Mouse (Mus musculus) G1E (cell line): Measurements from ENCODE around the gene Car1. TPM values are rescaled to one million over a fixed set of nuclear protein-coding genes. Genes with fewer than 3 reads are reported as not detected.

Experiments
- ATAC-seq: 2 replicates; pipeline ENCODE4 v1.8.0; 2016; ENCODE audit warnings: mild to moderate bottlenecking; ENCODE audit not compliant: insufficient number of reproducible peaks, poor library complexity, low FRiP score, severe bottlenecking; ENCODE audit errors: extremely low read depth
- DNase-seq: peaks from one replicate; pipeline ENCODE4 v3.0.0; 2012; ENCODE audit warnings: low spot score
- H3K27me3 ChIP-seq: 2 replicates; pipeline ENCODE4 v1.6.1; 2012; ENCODE audit warnings: mild to moderate bottlenecking, low read length, inconsistent platforms; ENCODE audit not compliant: insufficient read depth
- H3K36me3 ChIP-seq: replicated peaks from 2 replicates; pipeline ENCODE3; 2012; ENCODE audit warnings: mild to moderate bottlenecking, inconsistent platforms
- H3K4me1 ChIP-seq: 2 replicates; pipeline ENCODE4 v1.6.1; 2012; ENCODE audit warnings: low read depth, low read length, inconsistent platforms, mixed read lengths; ENCODE audit not compliant: insufficient read depth
- H3K4me3 ChIP-seq: 2 replicates; pipeline ENCODE4 v1.5.1; 2012; ENCODE audit warnings: low read depth, mild to moderate bottlenecking, inconsistent platforms, low read length, moderate library complexity, mixed read lengths
- H3K9me3 ChIP-seq: replicated peaks from 2 replicates; pipeline ENCODE4 v1.6.1; 2012; ENCODE audit warnings: inconsistent platforms
- CTCF ChIP-seq: IDR thresholded peaks from 2 replicates; pipeline ENCODE4 v1.5.1; 2012; ENCODE audit warnings: low read depth, low read length, inconsistent platforms, mixed read lengths
- GATA1 ChIP-seq: IDR thresholded peaks from 2 replicates; pipeline ENCODE4 v1.6.1; 2012; ENCODE audit warnings: borderline replicate concordance, low read length, inconsistent platforms, mixed read lengths
- GATA2 ChIP-seq: IDR thresholded peaks from 2 replicates; pipeline ENCODE4 v1.6.1; 2012; ENCODE audit warnings: low read depth, low read length, inconsistent platforms, borderline replicate concordance
- POLR2AphosphoS5 ChIP-seq: IDR thresholded peaks from 2 replicates; pipeline ENCODE4 v1.6.1; 2012; ENCODE audit warnings: low read depth, low read length, inconsistent platforms; ENCODE audit not compliant: insufficient replicate concordance
- TAL1 ChIP-seq: conservative IDR thresholded peaks from 2 replicates; pipeline ENCODE4 v1.6.1; 2012; ENCODE audit warnings: low read depth, low read length, inconsistent platforms, mixed read lengths
- polyA plus RNA-seq: library from polyadenylated mRNA; stranded (reverse); fragments of >175 nt; gene quantifications from 2 replicates; pipeline ENCODE4 v1.2.3, GENCODE M21; 2012
- total RNA-seq, 2 experiments: library from RNA; stranded (forward) in 1 of 2; stranded (reverse) in 1 of 2; fragments of 200-1000 nt in 1 of 2; fragments of >200 nt in 1 of 2; fragmentation: Nextera tagmentation in 1 of 2; gene quantifications; 2 replicates each; pipeline ENCODE4 v1.2.3; 2014 to 2017

Gene Car1
- total RNA-seq (2014; fragmentation: Nextera tagmentation) (1,046 and 1,233 TPM in 2 replicates), total RNA-seq (2017) (369 and 374 TPM in 2 replicates), polyA plus RNA-seq (66.2 and 89.4 TPM in 2 replicates)

DNA sequence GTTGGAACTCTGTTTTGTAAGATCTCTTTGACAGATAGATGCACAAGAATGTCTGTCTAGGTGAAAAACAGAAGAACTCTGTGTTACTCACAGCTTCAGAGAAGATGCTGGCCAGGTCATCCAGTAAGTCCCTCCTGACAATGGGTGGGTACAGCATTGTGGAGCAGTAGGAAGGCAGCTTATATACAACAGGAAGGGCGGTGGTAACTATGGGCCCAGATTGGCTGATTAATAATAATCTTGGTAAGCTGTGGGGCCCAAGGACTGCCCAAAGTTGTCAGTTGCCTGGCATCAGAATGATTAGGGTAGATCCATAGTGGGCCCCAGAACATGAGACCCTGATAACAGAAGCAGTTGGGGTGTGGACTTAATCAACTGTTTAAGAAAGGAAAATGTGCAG lies at the start of gene Car1:
Gene Car1, minus strand, starts transcription at position 158 of the 400 bp plus-strand sequence.
- peak; percentile 2 for DNase-seq
- H3K36me3 ChIP-seq = no peaks in the 10 kb centered on the region
- peak within 1 kb of the TSS; percentile 65 for H3K4me3 ChIP-seq
- H3K27me3 ChIP-seq = no peaks in the 10 kb centered on the region
- H3K9me3 ChIP-seq = no peaks in the 10 kb centered on the region
- TF ChIP-seq TAL1 (peak; percentile 35; the same call in 1 of the 2 replicates), CTCF (no peak)
- peak; percentile 93 for ATAC-seq
- H3K4me1 ChIP-seq = peaks cover 35% of the 10 kb centered on the region

- DNase-seq (no peak), ATAC-seq (no peak)
- no peak overlapping the region for H3K4me3 ChIP-seq
- H3K4me1 ChIP-seq = peaks cover 4% of the 10 kb centered on the region; the same call in 1 of the 2 replicates
- no peak for TF ChIP-seq GATA1
- TF ChIP-seq GATA2 = no peak
- no peak for TF ChIP-seq CTCF
- no peak for TF ChIP-seq POLR2AphosphoS5
- TF ChIP-seq TAL1 = no peak
- H3K36me3 ChIP-seq = no peaks in the 10 kb centered on the region
- peaks cover 13% of the 10 kb centered on the region for H3K27me3 ChIP-seq
- no peaks in the 10 kb centered on the region for H3K9me3 ChIP-seq
These were observed 49.7 kb upstream of the Car1 start for GRCm38 (mm10) chr3:14857874-14858273.

DNA sequence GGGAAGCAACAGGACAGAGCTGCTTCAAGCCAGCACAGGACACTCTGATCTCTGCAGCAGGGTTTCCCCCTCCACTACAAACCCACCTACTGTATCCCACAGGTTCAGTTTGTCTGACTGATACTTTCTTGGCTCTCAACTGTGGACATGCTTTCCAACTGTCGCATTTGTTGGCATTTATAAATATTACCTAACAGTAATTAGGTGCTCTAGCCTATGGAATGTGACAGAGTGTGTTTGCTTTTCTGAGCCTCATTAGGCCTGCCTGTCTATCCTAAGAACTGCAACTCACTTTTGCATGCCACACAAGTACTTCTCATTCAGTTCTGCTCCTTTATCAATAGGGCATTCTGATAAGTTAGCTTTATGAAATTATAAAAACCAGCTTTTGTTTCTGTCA lies 46.3 kb upstream of the Car1 start:
- TF ChIP-seq POLR2AphosphoS5 (no peak), GATA2 (no peak), TAL1 (no peak), CTCF (no peak), GATA1 (no peak)
- H3K27me3 ChIP-seq = no peaks in the 10 kb centered on the region
- H3K4me3 ChIP-seq = no peak overlapping the region
- no peaks in the 10 kb centered on the region for H3K36me3 ChIP-seq
- DNase-seq (no peak), ATAC-seq (no peak)
- H3K4me1 ChIP-seq = no peaks in the 10 kb centered on the region
- no peaks in the 10 kb centered on the region for H3K9me3 ChIP-seq

GRCm38 (mm10) chr3:14853966-14854365 lies 45.8 kb upstream of the Car1 start:
- Histone ChIP-seq H3K4me1 (no peaks in the 10 kb centered on the region), H3K9me3 (no peaks in the 10 kb centered on the region), H3K27me3 (no peaks in the 10 kb centered on the region), H3K36me3 (no peaks in the 10 kb centered on the region), H3K4me3 (no peak overlapping the region)
- TF ChIP-seq TAL1 (no peak), POLR2AphosphoS5 (no peak), CTCF (no peak), GATA1 (no peak), GATA2 (no peak)
- ATAC-seq (no peak), DNase-seq (no peak)

GRCm38 (mm10) chr3:14848587-14849254 lies 40.6 kb upstream of the Car1 start:
- no peak for ATAC-seq
- H3K9me3 ChIP-seq = no peaks in the 10 kb centered on the region
- DNase-seq = no peak
- TF ChIP-seq TAL1 (no peak), POLR2AphosphoS5 (no peak), GATA2 (no peak), CTCF (no peak), GATA1 (no peak)
- no peaks in the 10 kb centered on the region for H3K36me3 ChIP-seq
- H3K27me3 ChIP-seq = no peaks in the 10 kb centered on the region; the same call in 1 of the 2 replicates
- no peaks in the 10 kb centered on the region for H3K4me1 ChIP-seq
- H3K4me3 ChIP-seq = no peak overlapping the region

DNA sequence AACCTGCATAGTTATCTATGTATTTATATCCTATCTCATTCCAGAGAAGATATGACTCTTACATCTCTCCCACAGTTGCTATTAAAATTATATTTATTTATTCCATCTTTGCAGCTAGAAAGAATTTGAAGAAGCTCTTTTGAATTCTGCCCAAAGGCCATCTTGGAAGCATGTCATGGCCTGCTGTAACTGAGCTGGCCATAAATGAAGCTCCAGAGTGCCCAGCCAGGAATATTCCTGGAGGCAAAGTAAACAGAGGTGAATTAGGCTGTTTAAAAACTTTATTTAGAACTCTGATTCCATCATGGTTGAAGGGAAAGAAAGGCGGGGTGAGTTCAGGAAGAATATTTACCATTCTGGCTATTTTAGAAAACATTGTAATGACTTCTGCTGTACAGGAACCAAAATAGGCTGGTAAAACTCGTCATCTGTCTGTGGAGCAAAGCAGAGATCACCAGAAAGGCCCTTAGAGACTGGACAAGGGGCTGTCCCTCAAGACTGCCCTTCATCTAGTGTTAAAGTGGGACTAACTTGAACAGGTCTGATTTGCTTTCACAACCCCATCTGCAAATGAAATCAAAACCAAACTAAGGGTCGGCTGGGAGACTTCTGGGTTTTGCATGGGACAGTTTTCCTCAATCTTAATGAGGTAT lies 31.4 kb upstream of the Car1 start:
- Histone ChIP-seq H3K27me3 (no peaks in the 10 kb centered on the region; the same call in 1 of the 2 replicates), H3K36me3 (no peaks in the 10 kb centered on the region), H3K4me3 (no peak overlapping the region), H3K9me3 (no peaks in the 10 kb centered on the region), H3K4me1 (no peaks in the 10 kb centered on the region)
- DNase-seq (no peak), ATAC-seq (no peak)
- TF ChIP-seq GATA2 = no peak
- TF ChIP-seq CTCF = no peak
- no peak for TF ChIP-seq POLR2AphosphoS5
- no peak for TF ChIP-seq TAL1
- TF ChIP-seq GATA1 = no peak
